Mouse (Mus musculus) intestine, postnatal 0 days (tissue): Measurements from ENCODE around the gene Ccdc8. TPM values are rescaled to one million over a fixed set of nuclear protein-coding genes. Genes with fewer than 3 reads are reported as not detected.

Source experiments
- ATAC-seq: fragments of 200-750 bp; cut with Nextera tagmentation; 2 replicates; pipeline ENCODE4 v1.8.0; 2017; ENCODE audit warnings: mild to moderate bottlenecking, moderate TSS enrichment, moderate library complexity
- H3K27ac ChIP-seq: fragments of 300-500 bp; sonication (generic); 2 replicates; pipeline ENCODE4 v1.5.1; 2014; ENCODE audit warnings: mild to moderate bottlenecking, low read depth, low read length, moderate library complexity
- H3K27me3 ChIP-seq: fragments of 300-500 bp; sonication (generic); replicated peaks from 2 replicates; pipeline ENCODE4 v1.6.1; 2014; ENCODE audit warnings: low read length, mixed read lengths; ENCODE audit not compliant: control insufficient read depth, insufficient read depth
- H3K36me3 ChIP-seq: fragments of 300-500 bp; sonication (generic); 2 replicates; pipeline ENCODE4 v1.6.1; 2014; ENCODE audit warnings: mild to moderate bottlenecking, moderate library complexity; ENCODE audit not compliant: control insufficient read depth, insufficient read depth
- H3K4me1 ChIP-seq: fragments of 300-500 bp; sonication (generic); replicated peaks from 2 replicates; pipeline ENCODE4 v1.6.1; 2014; ENCODE audit warnings: antibody characterized with exemption, low read length, mixed read lengths; ENCODE audit not compliant: control insufficient read depth, insufficient read depth
- H3K4me2 ChIP-seq: fragments of 300-500 bp; sonication (generic); replicated peaks from 2 replicates; pipeline ENCODE4 v1.6.1; 2014; ENCODE audit warnings: low read depth, mild to moderate bottlenecking, moderate library complexity
- H3K4me3 ChIP-seq: fragments of 300-500 bp; sonication (generic); 2 replicates; pipeline ENCODE4 v1.5.1; 2014; ENCODE audit warnings: low read depth, low read length
- H3K9ac ChIP-seq: fragments of 300-500 bp; sonication (generic); 2 replicates; pipeline ENCODE4 v1.6.1; 2014; ENCODE audit warnings: mild to moderate bottlenecking, low read depth, low read length
- H3K9me3 ChIP-seq: fragments of 300-500 bp; sonication (generic); 2 replicates; pipeline ENCODE4 v1.6.1; 2016; ENCODE audit warnings: mixed run types; ENCODE audit not compliant: control insufficient read depth
- CTCF ChIP-seq: sonication (generic); IDR thresholded peaks from 2 replicates; pipeline ENCODE4 v1.5.1; 2016; ENCODE audit warnings: low read depth, mild to moderate bottlenecking, control low read depth, antibody characterized with exemption, moderate library complexity
- WGBS: fragments of 180-500 bp; shearing (Covaris S2); extraction: QIAGEN DNeasy Blood & Tissue Kit; methylation state at CpG from one replicate; pipeline ENCODE4 v1.1.7; 2014; 5-methylcytosine and 5-hydroxymethylcytosine counted together
- polyA plus RNA-seq: library from polyadenylated mRNA; unstranded; fragments of >200 nt; fragmentation: Nextera tagmentation; extraction: Ambion mirVana; gene quantifications from 2 replicates; pipeline ENCODE4 v1.2.1, GENCODE M21; 2015

Ccdc8 gene
- polyA plus RNA-seq, 1 experiment from 2014 or later = 3.6 TPM

DNA sequence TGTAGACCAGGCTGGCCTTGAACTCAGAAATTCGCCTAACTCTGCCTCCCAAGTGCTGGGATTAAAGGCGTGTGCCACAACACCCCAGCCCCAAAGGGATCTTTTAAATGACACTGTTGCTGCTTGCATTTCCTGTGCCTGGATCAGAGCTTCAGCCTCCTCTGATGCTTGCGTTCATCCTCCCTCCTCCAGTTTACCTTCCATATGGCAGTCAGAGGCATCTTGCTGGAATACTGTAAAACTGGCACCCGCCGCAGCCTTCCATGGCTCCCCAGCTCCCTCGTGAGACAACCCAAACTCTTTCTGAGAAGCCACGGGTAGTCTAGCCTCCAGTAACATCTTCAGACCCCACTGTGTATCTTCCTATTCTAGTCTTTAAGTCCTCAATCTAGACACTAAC lies 36.4 kb downstream of the Ccdc8 start:
- H3K27me3 ChIP-seq = no peaks in the 10 kb centered on the region
- no peak for TF ChIP-seq CTCF
- H3K9me3 ChIP-seq = no peaks in the 10 kb centered on the region
- H3K36me3 ChIP-seq = peaks cover 35% of the 10 kb centered on the region
- H3K4me1 ChIP-seq = peaks cover 15% of the 10 kb centered on the region
- WGBS = 78% methylated on average over 7 of the region's 7 CpGs
- no peak for ATAC-seq
- H3K27ac ChIP-seq = no peak overlapping the region
- H3K4me3 ChIP-seq = no peak overlapping the region
- H3K9ac ChIP-seq = no peak overlapping the region
- no peak overlapping the region for H3K4me2 ChIP-seq

DNA sequence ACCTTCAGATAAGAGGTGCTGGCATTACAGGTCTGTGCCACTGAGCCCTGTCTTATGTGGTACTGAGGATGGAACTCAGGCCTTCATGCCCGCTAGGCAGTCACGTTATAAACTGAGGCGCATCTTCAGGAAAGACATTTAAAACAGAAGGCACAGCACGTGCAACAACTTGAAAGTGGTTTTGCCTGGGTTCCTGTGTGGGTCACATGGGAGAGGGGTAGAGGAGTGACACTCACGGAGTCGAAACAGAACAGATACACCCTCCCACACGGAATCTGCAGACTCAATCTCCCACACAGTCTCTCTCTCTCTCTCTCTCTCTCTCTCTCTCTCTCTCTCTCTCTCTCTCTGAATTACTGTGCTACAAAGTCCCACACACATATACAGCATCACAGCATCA lies 37.7 kb downstream of the Ccdc8 start:
- H3K4me3 ChIP-seq = no peak overlapping the region
- H3K27ac ChIP-seq = no peak overlapping the region
- no peak overlapping the region for H3K4me2 ChIP-seq
- peaks cover 49% of the 10 kb centered on the region for H3K36me3 ChIP-seq
- no peak overlapping the region for H3K9ac ChIP-seq
- TF ChIP-seq CTCF = no peak
- H3K4me1 ChIP-seq = peaks cover 6% of the 10 kb centered on the region; the same call in 1 of the 2 replicates
- ATAC-seq = no peak
- 77% methylated on average over 7 of the region's 7 CpGs for WGBS
- H3K9me3 ChIP-seq = no peaks in the 10 kb centered on the region
- no peaks in the 10 kb centered on the region for H3K27me3 ChIP-seq

DNA sequence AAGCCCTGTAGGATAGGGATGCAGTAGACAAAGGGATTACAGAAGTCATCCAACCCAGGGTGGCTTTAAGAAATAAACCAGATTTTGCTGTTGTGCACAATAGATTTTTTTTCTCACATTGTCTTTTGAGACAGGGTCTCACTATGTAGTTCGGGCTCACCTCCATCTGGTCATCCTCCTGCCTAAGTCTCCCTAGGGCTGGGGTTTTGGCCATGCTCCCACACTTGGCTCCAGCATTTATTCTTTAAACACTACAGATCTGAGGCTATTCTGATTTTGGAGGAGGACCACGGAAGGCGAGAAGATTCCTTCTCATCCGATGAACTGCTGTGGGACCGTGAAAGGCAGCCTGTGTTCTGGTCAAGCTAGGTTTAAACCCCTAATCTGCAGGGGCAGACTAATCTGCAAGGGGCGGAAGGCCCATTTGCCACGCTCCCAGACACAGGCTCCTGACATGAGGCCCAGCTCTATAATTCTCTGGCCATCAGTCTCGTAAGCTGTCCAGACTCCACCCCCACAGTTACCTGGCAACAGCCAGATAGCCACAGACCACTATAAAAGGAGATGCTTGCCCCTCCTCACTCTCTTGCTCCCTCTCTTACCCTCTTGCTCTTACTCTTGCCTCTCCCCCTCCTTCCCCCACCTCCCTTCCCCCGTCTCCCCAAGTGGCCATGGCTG lies 45.6 kb downstream of the Ccdc8 start:
- H3K27ac ChIP-seq = no peak overlapping the region
- no peak overlapping the region for H3K9ac ChIP-seq
- no peak for TF ChIP-seq CTCF
- no peak overlapping the region for H3K4me3 ChIP-seq
- peaks cover 92% of the 10 kb centered on the region for H3K36me3 ChIP-seq
- ATAC-seq = no peak
- H3K27me3 ChIP-seq = no peaks in the 10 kb centered on the region
- H3K4me1 ChIP-seq = no peaks in the 10 kb centered on the region
- 64% methylated on average over 9 of the region's 9 CpGs for WGBS
- H3K4me2 ChIP-seq = no peak overlapping the region
- no peaks in the 10 kb centered on the region for H3K9me3 ChIP-seq

DNA sequence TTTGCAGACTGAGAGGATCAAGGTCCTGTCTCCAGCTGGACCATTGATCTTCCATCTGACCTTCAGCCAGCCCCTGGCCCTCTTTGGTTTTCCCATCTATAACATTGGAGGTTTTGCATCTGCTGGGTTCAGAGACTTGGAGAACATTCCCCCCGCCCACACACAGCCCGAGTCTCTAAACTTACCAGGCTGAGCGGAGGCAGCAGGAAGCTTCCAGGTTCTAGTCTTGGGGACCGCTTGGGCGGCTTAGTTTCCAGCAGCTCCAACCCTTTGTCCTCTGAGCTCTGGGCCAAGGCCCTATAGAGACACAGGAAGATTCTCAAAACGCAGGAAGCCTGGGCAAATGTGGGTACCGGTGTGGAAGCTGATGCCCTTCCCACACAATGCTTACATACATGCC lies 46.9 kb downstream of the Ccdc8 start:
- Histone ChIP-seq H3K9ac (no peak overlapping the region), H3K36me3 (peaks cover 92% of the 10 kb centered on the region), H3K4me2 (no peak overlapping the region), H3K4me1 (no peaks in the 10 kb centered on the region), H3K4me3 (no peak overlapping the region), H3K27ac (no peak overlapping the region), H3K9me3 (no peaks in the 10 kb centered on the region), H3K27me3 (no peaks in the 10 kb centered on the region)
- no peak for ATAC-seq
- no peak for TF ChIP-seq CTCF
- WGBS = 93% methylated on average over 7 of the region's 7 CpGs

DNA sequence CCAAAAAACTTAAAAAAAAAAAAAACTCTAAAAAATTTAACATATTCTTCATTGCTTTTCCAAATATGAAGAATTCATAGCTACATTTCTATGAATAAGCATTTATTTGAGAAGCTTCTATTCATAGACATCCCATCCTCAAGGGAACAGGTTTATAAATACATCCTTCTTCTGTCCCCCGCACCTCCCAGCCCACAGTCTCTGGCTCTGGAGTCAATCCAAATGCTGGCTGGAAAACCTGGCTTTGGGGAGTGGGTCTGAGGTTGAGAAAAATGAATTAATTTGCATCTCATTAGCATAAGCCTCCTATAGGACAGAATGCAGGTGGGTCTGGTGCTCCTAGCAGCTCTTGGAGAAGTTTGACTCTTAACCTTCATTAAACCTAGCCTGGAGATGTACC lies 53.2 kb downstream of the Ccdc8 start:
- Histone ChIP-seq H3K36me3 (peaks cover 80% of the 10 kb centered on the region), H3K4me1 (no peaks in the 10 kb centered on the region), H3K9me3 (no peaks in the 10 kb centered on the region), H3K27me3 (no peaks in the 10 kb centered on the region), H3K9ac (no peak overlapping the region), H3K4me3 (no peak overlapping the region), H3K4me2 (no peak overlapping the region), H3K27ac (no peak overlapping the region)
- ATAC-seq = no peak
- WGBS = 68% methylated on average over 1 of the region's 1 CpGs
- TF ChIP-seq CTCF = no peak

Other genes starting within 250 kb of the Ccdc8 start
- 19.8 and 22.8 TPM in 2 replicates for gene Slc1a5, start 211.4 kb upstream of the Ccdc8 start, polyA plus RNA-seq
- 33.7 and 35.8 TPM in 2 replicates for gene Strn4, start 176.8 kb upstream of the Ccdc8 start, polyA plus RNA-seq
- gene Fkrp, start 176.0 kb upstream of the Ccdc8 start, polyA plus RNA-seq = 12.3 and 12.7 TPM in 2 replicates
- 9.2 and 11.2 TPM in 2 replicates for gene Prkd2, start 149.8 kb upstream of the Ccdc8 start, polyA plus RNA-seq
- gene Dact3, start 117.4 kb upstream of the Ccdc8 start, polyA plus RNA-seq = 3.4 and 3.7 TPM in 2 replicates
- gene Gng8, start 100.9 kb upstream of the Ccdc8 start, polyA plus RNA-seq = 4.7 and 5.3 TPM in 2 replicates
- gene Ptgir, start 86.2 kb upstream of the Ccdc8 start, polyA plus RNA-seq = 1.7 and 1.8 TPM in 2 replicates
- 236 and 241 TPM in 2 replicates for gene Calm3, start 68.6 kb upstream of the Ccdc8 start, polyA plus RNA-seq
- 3.3 and 3.6 TPM in 2 replicates for gene Pnmal2, start 48.0 kb upstream of the Ccdc8 start, polyA plus RNA-seq
- gene Pnmal1, start 33.0 kb upstream of the Ccdc8 start, polyA plus RNA-seq = 2.0 and 2.2 TPM in 2 replicates
- gene Gm42372, start 9.6 kb upstream of the Ccdc8 start, polyA plus RNA-seq = 0.09 and 0.10 TPM in 2 replicates
- gene Ppp5c, start 35.2 kb downstream of the Ccdc8 start, polyA plus RNA-seq = 44.4 and 45.0 TPM in 2 replicates
- 15.9 and 18.4 TPM in 2 replicates for gene Hif3a, start 69.7 kb downstream of the Ccdc8 start, polyA plus RNA-seq
- gene Psg16, start 81.3 kb downstream of the Ccdc8 start, polyA plus RNA-seq = 0.33 and 0.46 TPM in 2 replicates
- not detected in 2 replicates for gene Ceacam3, start 157.6 kb downstream of the Ccdc8 start, polyA plus RNA-seq
- not detected in 2 replicates for gene Psg29, start 210.8 kb downstream of the Ccdc8 start, polyA plus RNA-seq